Mouse (Mus musculus) monocyte, adult 5-6 weeks (primary cell): ENCODE measurements around the gene Lima1. TPM values are rescaled to one million over a fixed set of nuclear protein-coding genes. Genes with fewer than 3 reads are reported as not detected.

Experiments
- total RNA-seq: library from RNA; stranded (forward); fragments of 200-1000, 200-491, 200-594 nt; gene quantifications from 3 replicates; pipeline ENCODE4 v1.2.3, GENCODE M21; 2017

Lima1 gene
- total RNA-seq, 1 experiment from 2014 or later: 31.4 TPM

Other genes with a start within 250 kb of the Lima1 start
- gene Racgap1, start 223.8 kb downstream of the Lima1 start, total RNA-seq: 16.4 to 36.9 TPM (median 17.8 TPM) in 3 replicates
- not detected in 3 replicates for gene Asic1, start 205.1 kb downstream of the Lima1 start, total RNA-seq
- 24.4 to 29.5 TPM (median 24.5 TPM) in 3 replicates for gene Smarcd1, start 173.3 kb downstream of the Lima1 start, total RNA-seq
- 11.3 TPM in 1 of 3 replicates, not detected in the others for gene Gm17349, start 170.0 kb downstream of the Lima1 start, total RNA-seq
- gene Gpd1, start 157.9 kb downstream of the Lima1 start, total RNA-seq: 0.75 to 3.8 TPM in 2 of 3 replicates, not detected in the other
- gene Cox14, start 149.8 kb downstream of the Lima1 start, total RNA-seq: 33.2 to 55.3 TPM (median 34.4 TPM) in 3 replicates
- 56.2 to 67.9 TPM (median 57.5 TPM) in 3 replicates for gene Cers5, start 102.6 kb downstream of the Lima1 start, total RNA-seq
- gene Fam186a, start 91.6 kb upstream of the Lima1 start, total RNA-seq: not detected in 3 replicates
- 49.3 to 57.6 TPM (median 49.7 TPM) in 3 replicates for gene Larp4, start 94.6 kb upstream of the Lima1 start, total RNA-seq
- gene Dip2b, start 163.2 kb upstream of the Lima1 start, total RNA-seq: 11.9 to 22.4 TPM (median 12.8 TPM) in 3 replicates